Mouse (Mus musculus): ENCODE data around the gene Fuk. TPM values are rescaled to one million over a fixed set of nuclear protein-coding genes. Genes with fewer than 3 reads are reported as not detected.
"Not testable (repeated sequence)": the region's sequence is repeated elsewhere in the genome, so short reads cannot be mapped to it uniquely, and the experiment has no call there.

The Fuk gene
- total RNA-seq, 2 experiments from 2014 or later = 22.3 to 22.4 TPM

GRCm38 (mm10) chr8:110881741-110882310, 20.5 kb downstream of the Fuk start:
- DNase-seq (ENCODE audit: low spot score in 2 of 2) = peak in 1 of 2 experiments; percentile 63

- no peak for DNase-seq (ENCODE audit: low spot score in 2 of 2)
These were observed 24.4 kb downstream of the Fuk start for GRCm38 (mm10) chr8:110877862-110878261.

GRCm38 (mm10) chr8:110870501-110870900, 31.8 kb downstream of the Fuk start:
- no peak for DNase-seq (ENCODE audit: low spot score in 2 of 2)

- not testable (repeated sequence) for DNase-seq (ENCODE audit: low spot score in 2 of 2)
These were observed 40.8 kb downstream of the Fuk start for GRCm38 (mm10) chr8:110861347-110862025.

- no peak for DNase-seq (ENCODE audit: low spot score in 2 of 2)
These were observed 42.4 kb downstream of the Fuk start for GRCm38 (mm10) chr8:110859651-110860501.

GRCm38 (mm10) chr8:110856760-110857461, 45.4 kb downstream of the Fuk start:
- DNase-seq (ENCODE audit: low spot score in 2 of 2) = no peak

GRCm38 (mm10) chr8:110856073-110856472, 46.2 kb downstream of the Fuk start:
- not testable (repeated sequence) for DNase-seq (ENCODE audit: low spot score in 2 of 2)

GRCm38 (mm10) chr8:110851186-110851585, 51.1 kb downstream of the Fuk start:
- no peak for DNase-seq (ENCODE audit: low spot score in 2 of 2)

GRCm38 (mm10) chr8:110847645-110848495, 54.4 kb downstream of the Fuk start:
- no peak for DNase-seq (ENCODE audit: low spot score in 2 of 2)

GRCm38 (mm10) chr8:110847171-110847549, 55.1 kb downstream of the Fuk start:
- no peak for DNase-seq (ENCODE audit: low spot score in 2 of 2)

GRCm38 (mm10) chr8:110846405-110847170, 55.7 kb downstream of the Fuk start, which contains the start of the genes Cog4 and Sf3b3:
Cog4 (plus strand) TSS chr8:110846600.
Sf3b3 (minus strand) TSS chr8:110846787.
- peak; percentile 80 to 92 for DNase-seq (ENCODE audit: low spot score in 2 of 2)

GRCm38 (mm10) chr8:110845821-110846404, 56.4 kb downstream of the Fuk start:
- no peak for DNase-seq (ENCODE audit: low spot score in 2 of 2)

- no peak for DNase-seq (ENCODE audit: low spot score in 2 of 2)
These were observed 57.3 kb downstream of the Fuk start for GRCm38 (mm10) chr8:110844941-110845340.

GRCm38 (mm10) chr8:110843207-110843606, 59.1 kb downstream of the Fuk start:
- DNase-seq (ENCODE audit: low spot score in 2 of 2) = no peak

- no peak for DNase-seq (ENCODE audit: low spot score in 2 of 2)
These were observed 60.2 kb downstream of the Fuk start for GRCm38 (mm10) chr8:110842012-110842574.

All from layer of hippocampus, adult 18-20 months (tissue).